Mouse (Mus musculus) layer of hippocampus, adult 6 months (tissue): ENCODE measurements around the gene Bloc1s6. TPM values are rescaled to one million over a fixed set of nuclear protein-coding genes. Genes with fewer than 3 reads are reported as not detected.

Experiments used
- long read RNA-seq, 2 experiments: library from polyadenylated mRNA; unstranded; transcript quantifications; one replicate each; pipeline ENCODE4 v2.0.0; 2019 to 2020
- polyA plus RNA-seq: library from polyadenylated mRNA; unstranded; fragments of <200 nt; fragmentation: Nextera tagmentation; gene quantifications from 2 replicates; pipeline ENCODE4 v1.2.3, GENCODE M21; 2021

The Bloc1s6 gene
- 43.6 and 45.8 TPM in 2 replicates for polyA plus RNA-seq
- long read RNA-seq, experiment 1, transcript Bloc1s6-201 (5 exons, 3,484 nt), result major isoform, 33 of 45 reads
- long read RNA-seq, experiment 1, transcript Bloc1s6-206 (5 exons, 2,088 nt), result minor isoform, 6 of 45 reads
- long read RNA-seq, experiment 1, partial matches to known transcripts, result 3 of 45 reads
- long read RNA-seq, experiment 1, other reads (novel, unspliced or antisense), result 3 of 45 reads
- long read RNA-seq, experiment 2, transcript Bloc1s6-203 (5 exons, 1,108 nt), result minor isoform, 6 of 318 reads
- long read RNA-seq, experiment 2, transcript Bloc1s6-206 (5 exons, 2,088 nt), result minor isoform, 62 of 318 reads
- long read RNA-seq, experiment 2, transcript Bloc1s6-201 (5 exons, 3,484 nt), result major isoform, 237 of 318 reads
- long read RNA-seq, experiment 2, partial matches to known transcripts, result 4 of 318 reads
- long read RNA-seq, experiment 2, other reads (novel, unspliced or antisense), result 9 of 318 reads

GRCm38 (mm10) chr2:122737894-122738830, at the start of gene Bloc1s6:
Gene Bloc1s6 (plus strand): TSS chr2:122738503.

GRCm38 (mm10) chr2:122702181-122703036, 35.9 kb upstream of the Bloc1s6 start, which contains the start of gene Slc30a4:
Gene Slc30a4 (minus strand): TSS chr2:122702663.

GRCm38 (mm10) chr2:122765071-122765793, 26.9 kb downstream of the Bloc1s6 start, which contains the start of gene Sqor:
Gene Sqor (plus strand): TSS chr2:122765237.

Other genes starting within 250 kb of the Bloc1s6 start
- 187 and 197 TPM in 2 replicates for gene Gatm, start 127.2 kb upstream of the Bloc1s6 start, polyA plus RNA-seq
- gene AA467197, start 101.5 kb upstream of the Bloc1s6 start, polyA plus RNA-seq, result 1.1 and 1.5 TPM in 2 replicates
- 3.2 and 3.6 TPM in 2 replicates for gene Slc30a4, start 35.8 kb upstream of the Bloc1s6 start, polyA plus RNA-seq
- gene Sqor, start 26.7 kb downstream of the Bloc1s6 start, polyA plus RNA-seq, result 11.2 and 13.6 TPM in 2 replicates